Mouse (Mus musculus): ENCODE results near the gene Prss21. TPM values are rescaled to one million over a fixed set of nuclear protein-coding genes. Genes with fewer than 3 reads are reported as not detected.
"Not testable (repeated sequence)": the region's sequence is repeated elsewhere in the genome, so short reads cannot be mapped to it uniquely, and the experiment has no call there.

The Prss21 gene
- polyA plus RNA-seq, 1 experiment: not detected

GRCm38 (mm10) chr17:23857193-23857592 lies 10.7 kb upstream of the Prss21 start:
- DNase-seq: no peak
- no peaks in the 10 kb centered on the region for H3K4me1 ChIP-seq (ENCODE audit: control insufficient read depth, insufficient read depth, low read length)
- TF ChIP-seq CTCF (IDR thresholded peaks at IDR 0.05; ENCODE audit: insufficient read depth, low read length) (no peak), POLR2A (IDR thresholded peaks at IDR 0.05; ENCODE audit: borderline replicate concordance, extremely low read depth, low read depth, low read length) (no peak)
- H3K4me3 ChIP-seq (replicated peaks; ENCODE audit: extremely low read depth, low read depth, low read length): no peak overlapping the region
- 86% methylated on average over 6 of the region's 6 CpGs for WGBS

DNA sequence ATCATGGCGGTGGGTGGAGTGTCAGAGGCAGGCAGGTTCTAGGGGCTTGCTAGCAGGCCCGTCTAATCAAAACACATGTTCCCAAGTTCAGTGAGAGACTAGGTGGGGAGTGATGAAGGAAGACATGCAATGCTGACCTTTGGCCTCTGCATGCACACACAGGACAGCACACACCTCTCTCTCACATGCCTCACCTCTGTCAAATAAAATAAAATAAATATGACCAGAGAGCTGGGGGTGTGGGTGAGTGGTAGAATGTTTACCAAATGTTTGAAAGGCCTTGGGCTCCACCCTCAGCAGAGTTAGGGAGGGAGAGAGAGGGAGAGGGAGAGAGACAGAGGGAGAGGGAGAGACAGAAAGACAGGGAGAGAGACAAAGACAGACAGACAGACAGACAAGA lies 9.9 kb upstream of the Prss21 start:
- WGBS: 55% methylated on average over 2 of the region's 2 CpGs
- no peak for DNase-seq

GRCm38 (mm10) chr17:23862926-23863325 lies 4.9 kb upstream of the Prss21 start:
- TF ChIP-seq POLR2A (IDR thresholded peaks at IDR 0.05; ENCODE audit: borderline replicate concordance, extremely low read depth, low read depth, low read length): no peak
- no peak for TF ChIP-seq CTCF (IDR thresholded peaks at IDR 0.05; ENCODE audit: insufficient read depth, low read length)
- 81% methylated on average over 4 of the region's 4 CpGs for WGBS
- Histone ChIP-seq H3K4me3 (replicated peaks; ENCODE audit: extremely low read depth, low read depth, low read length) (no peak overlapping the region), H3K4me1 (ENCODE audit: control insufficient read depth, insufficient read depth, low read length) (no peaks in the 10 kb centered on the region)
- no peak for DNase-seq

More for the DNA sequence above, 9.9 kb upstream of the Prss21 start:
- no peaks in the 10 kb centered on the region for H3K4me1 ChIP-seq (ENCODE audit: control insufficient read depth, insufficient read depth, low read length)
- TF ChIP-seq CTCF (IDR thresholded peaks at IDR 0.05; ENCODE audit: insufficient read depth, low read length): no peak
- no peak for TF ChIP-seq POLR2A (IDR thresholded peaks at IDR 0.05; ENCODE audit: borderline replicate concordance, extremely low read depth, low read depth, low read length)
- H3K4me3 ChIP-seq (replicated peaks; ENCODE audit: extremely low read depth, low read depth, low read length): no peak overlapping the region

GRCm38 (mm10) chr17:23868513-23868912 lies 657 bp downstream of the Prss21 start:
- no peak overlapping the region for H3K4me3 ChIP-seq (replicated peaks; ENCODE audit: extremely low read depth, low read depth, low read length)

GRCm38 (mm10) chr17:23873884-23874856 lies 6.3 kb downstream of the Prss21 start:
- no peaks in the 10 kb centered on the region for H3K4me1 ChIP-seq (ENCODE audit: control insufficient read depth, insufficient read depth, low read length)
- peak; percentile 42 for DNase-seq
- TF ChIP-seq POLR2A (IDR thresholded peaks at IDR 0.05; ENCODE audit: borderline replicate concordance, extremely low read depth, low read depth, low read length) (no peak), CTCF (IDR thresholded peaks at IDR 0.05; ENCODE audit: insufficient read depth, low read length) (peak; percentile 84)
- H3K4me3 ChIP-seq (replicated peaks; ENCODE audit: extremely low read depth, low read depth, low read length): no peak overlapping the region
- WGBS: 31% methylated on average over 8 of the region's 8 CpGs

More at GRCm38 (mm10) chr17:23868513-23868912, 657 bp downstream of the Prss21 start:
- 81% methylated on average over 11 of the region's 11 CpGs for WGBS
- H3K4me1 ChIP-seq (ENCODE audit: control insufficient read depth, insufficient read depth, low read length): no peaks in the 10 kb centered on the region
- DNase-seq: no peak
- TF ChIP-seq POLR2A (IDR thresholded peaks at IDR 0.05; ENCODE audit: borderline replicate concordance, extremely low read depth, low read depth, low read length) (no peak), CTCF (IDR thresholded peaks at IDR 0.05; ENCODE audit: insufficient read depth, low read length) (no peak)

GRCm38 (mm10) chr17:23876741-23877140 lies 8.9 kb downstream of the Prss21 start:
- WGBS: 55% methylated on average over 3 of the region's 3 CpGs
- H3K4me3 ChIP-seq (replicated peaks; ENCODE audit: extremely low read depth, low read depth, low read length): no peak overlapping the region
- H3K4me1 ChIP-seq (ENCODE audit: control insufficient read depth, insufficient read depth, low read length): no peaks in the 10 kb centered on the region
- TF ChIP-seq CTCF (IDR thresholded peaks at IDR 0.05; ENCODE audit: insufficient read depth, low read length): no peak
- no peak for TF ChIP-seq POLR2A (IDR thresholded peaks at IDR 0.05; ENCODE audit: borderline replicate concordance, extremely low read depth, low read depth, low read length)
- DNase-seq: no peak

GRCm38 (mm10) chr17:23877166-23877565 lies 9.3 kb downstream of the Prss21 start:
- WGBS: 87% methylated on average over 2 of the region's 2 CpGs
- TF ChIP-seq CTCF (IDR thresholded peaks at IDR 0.05; ENCODE audit: insufficient read depth, low read length) (no peak), POLR2A (IDR thresholded peaks at IDR 0.05; ENCODE audit: borderline replicate concordance, extremely low read depth, low read depth, low read length) (no peak)

GRCm38 (mm10) chr17:23880576-23880975 lies 12.7 kb downstream of the Prss21 start, which contains the start of the genes Dcpp1 and Dcpp2:
Dcpp1 (plus strand) TSS chr17:23880876.
Dcpp2 (plus strand) TSS chr17:23880880.
- not testable (repeated sequence) for H3K4me3 ChIP-seq (replicated peaks; ENCODE audit: extremely low read depth, low read depth, low read length); H3K4me1 ChIP-seq (ENCODE audit: control insufficient read depth, insufficient read depth, low read length); DNase-seq
- WGBS: 49% methylated on average over 4 of the region's 4 CpGs

More at GRCm38 (mm10) chr17:23877166-23877565, 9.3 kb downstream of the Prss21 start:
- no peak for DNase-seq
- Histone ChIP-seq H3K4me3 (replicated peaks; ENCODE audit: extremely low read depth, low read depth, low read length) (no peak overlapping the region), H3K4me1 (ENCODE audit: control insufficient read depth, insufficient read depth, low read length) (no peaks in the 10 kb centered on the region)

DNA sequence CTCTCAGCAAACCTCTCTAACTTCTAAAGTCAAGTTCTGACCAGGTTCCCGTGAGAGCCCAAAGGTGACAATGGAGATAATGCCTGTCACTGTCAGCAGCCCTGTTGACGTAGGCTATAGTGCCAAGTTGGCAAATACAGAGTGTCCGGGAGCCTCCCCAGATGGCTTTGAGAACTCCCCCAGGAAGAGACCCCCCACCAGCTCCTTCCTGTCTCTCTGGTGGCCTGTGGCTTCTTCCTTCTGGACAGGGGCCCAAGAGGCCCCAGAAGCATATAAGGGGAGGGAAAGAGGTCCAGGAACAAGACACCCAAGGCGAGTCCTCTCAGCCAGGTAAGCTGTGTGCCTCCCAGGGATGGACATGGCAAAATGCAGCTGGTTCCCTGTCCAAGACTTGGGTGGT lies 49.3 kb downstream of the Prss21 start, which contains the start of gene Dcpp3:
Dcpp3 (plus strand) TSS at position 301 of the 400 bp plus-strand sequence.
- not testable (repeated sequence) for DNase-seq; H3K4me1 ChIP-seq (ENCODE audit: control insufficient read depth, insufficient read depth, low read length); H3K4me3 ChIP-seq (replicated peaks; ENCODE audit: extremely low read depth, low read depth, low read length)
- WGBS: 43% methylated on average over 4 of the region's 4 CpGs

Other genes with a start within 250 kb of the Prss21 start
- 0.70 and 1.0 TPM in 2 replicates for gene Mmp25, start 222.8 kb upstream of the Prss21 start, polyA plus RNA-seq (2012; rRNA removed)
- gene Bicdl2, start 207.6 kb upstream of the Prss21 start, polyA plus RNA-seq (2012; rRNA removed): 4.0 and 6.8 TPM in 2 replicates
- gene Hcfc1r1, start 194.5 kb upstream of the Prss21 start, polyA plus RNA-seq (2012; rRNA removed): 284 and 321 TPM in 2 replicates
- gene Thoc6, start 194.2 kb upstream of the Prss21 start, polyA plus RNA-seq (2012; rRNA removed): 18.1 and 20.6 TPM in 2 replicates
- gene Tnfrsf12a, start 190.6 kb upstream of the Prss21 start, polyA plus RNA-seq (2012; rRNA removed): 32.4 and 39.7 TPM in 2 replicates
- 0.57 and 0.86 TPM in 2 replicates for gene Cldn6, start 188.8 kb upstream of the Prss21 start, polyA plus RNA-seq (2012; rRNA removed)
- gene Cldn9, start 184.0 kb upstream of the Prss21 start, polyA plus RNA-seq (2012; rRNA removed): 0.07 and 0.08 TPM in 2 replicates
- not detected in 2 replicates for gene 1520401A03Rik, start 145.3 kb upstream of the Prss21 start, polyA plus RNA-seq (2012; rRNA removed)
- gene Pkmyt1, start 141.7 kb upstream of the Prss21 start, polyA plus RNA-seq (2012; rRNA removed): 21.8 and 25.3 TPM in 2 replicates
- 59.8 and 63.5 TPM in 2 replicates for gene Paqr4, start 127.2 kb upstream of the Prss21 start, polyA plus RNA-seq (2012; rRNA removed)
- gene Kremen2, start 122.2 kb upstream of the Prss21 start, polyA plus RNA-seq (2012; rRNA removed): 0.81 and 1.1 TPM in 2 replicates
- gene Flywch1, start 96.5 kb upstream of the Prss21 start, polyA plus RNA-seq (2012; rRNA removed): 37.1 and 39.1 TPM in 2 replicates
- gene Flywch2, start 82.0 kb upstream of the Prss21 start, polyA plus RNA-seq (2012; rRNA removed): 8.0 and 8.8 TPM in 2 replicates
- 538 and 681 TPM in 2 replicates for gene Srrm2, start 77.5 kb upstream of the Prss21 start, polyA plus RNA-seq (2012; rRNA removed)
- 470 and 498 TPM in 2 replicates for gene Elob, start 38.9 kb upstream of the Prss21 start, polyA plus RNA-seq (2012; rRNA removed)
- not detected in 2 replicates for gene Prss33, start 32.0 kb upstream of the Prss21 start, polyA plus RNA-seq (2012; rRNA removed)
- 5.1 TPM in 1 of 2 replicates, not detected in the other for gene Prss32, start 24.2 kb upstream of the Prss21 start, polyA plus RNA-seq (2012; rRNA removed)
- 0.66 and 0.78 TPM in 2 replicates for gene Prss41, start 23.9 kb upstream of the Prss21 start, polyA plus RNA-seq (2012; rRNA removed)
- not detected in 2 replicates for gene Dcpp1, start 12.8 kb downstream of the Prss21 start, polyA plus RNA-seq (2012; rRNA removed)
- not detected in 2 replicates for gene Dcpp2, start 12.8 kb downstream of the Prss21 start, polyA plus RNA-seq (2012; rRNA removed)
- gene Dcpp3, start 49.4 kb downstream of the Prss21 start, polyA plus RNA-seq (2012; rRNA removed): not detected in 2 replicates
- not detected in 2 replicates for gene Sbp, start 73.6 kb downstream of the Prss21 start, polyA plus RNA-seq (2012; rRNA removed)
- gene Sbpl, start 87.2 kb downstream of the Prss21 start, polyA plus RNA-seq (2012; rRNA removed): not detected in 2 replicates
- 1.5 and 2.7 TPM in 2 replicates for gene Prss30, start 112.5 kb downstream of the Prss21 start, polyA plus RNA-seq (2012; rRNA removed)
- 0.11 and 0.96 TPM in 2 replicates for gene Prss22, start 130.0 kb downstream of the Prss21 start, polyA plus RNA-seq (2012; rRNA removed)
- gene Prss27, start 170.1 kb downstream of the Prss21 start, polyA plus RNA-seq (2012; rRNA removed): 0.24 and 12.9 TPM in 2 replicates
- gene Kctd5, start 205.4 kb downstream of the Prss21 start, polyA plus RNA-seq (2012; rRNA removed): 28.4 and 30.3 TPM in 2 replicates

Measured in lung, adult 2 months (tissue).